Mouse (Mus musculus): ENCODE measurements around the gene Gmpr. TPM values are rescaled to one million over a fixed set of nuclear protein-coding genes. Genes with fewer than 3 reads are reported as not detected.

The Gmpr gene
- polyA plus RNA-seq, 1 experiment from 2014 or later = 75.5 TPM

- peak; percentile 94 for TF ChIP-seq EP300 (IDR thresholded peaks at IDR 0.05; ENCODE audit: low read depth)
- TF ChIP-seq CTCF (IDR thresholded peaks at IDR 0.05; ENCODE audit: low read depth) = no peak
- ATAC-seq (peak; percentile 98), DNase-seq (peak; percentile 76)
- Histone ChIP-seq H3K27me3 (ENCODE audit: insufficient read depth, low read length) (no peaks in the 10 kb centered on the region), H3K27ac (ENCODE audit: low read depth) (peak overlapping the region; percentile 91), H3K36me3 (replicated peaks; ENCODE audit: insufficient read depth, low read length) (peaks cover 41% of the 10 kb centered on the region), H3K9ac (replicated peaks) (peak overlapping the region; percentile 38; the same call in 1 of the 2 replicates), H3K4me1 (ENCODE audit: insufficient read depth) (peaks cover 42% of the 10 kb centered on the region), H3K9me3 (ENCODE audit: low read length) (no peaks in the 10 kb centered on the region), H3K4me2 (ENCODE audit: low read depth, low read length) (peak overlapping the region; percentile 49), H3K4me3 (ENCODE audit: low read depth, low read length) (no peak overlapping the region)
- 47% methylated on average over 11 of the region's 11 CpGs for WGBS (ENCODE audit: insufficient replicate concordance)
These were observed 20.2 kb downstream of the Gmpr start for GRCm38 (mm10) chr13:45527232-45527964.

GRCm38 (mm10) chr13:45528787-45529186 lies 21.5 kb downstream of the Gmpr start:
- ATAC-seq (no peak), DNase-seq (no peak)
- Histone ChIP-seq H3K9ac (replicated peaks) (no peak overlapping the region), H3K27ac (ENCODE audit: low read depth) (no peak overlapping the region), H3K36me3 (replicated peaks; ENCODE audit: insufficient read depth, low read length) (peaks cover 38% of the 10 kb centered on the region), H3K4me2 (ENCODE audit: low read depth, low read length) (no peak overlapping the region), H3K4me1 (ENCODE audit: insufficient read depth) (peaks cover 42% of the 10 kb centered on the region), H3K4me3 (ENCODE audit: low read depth, low read length) (no peak overlapping the region), H3K9me3 (ENCODE audit: low read length) (no peaks in the 10 kb centered on the region), H3K27me3 (ENCODE audit: insufficient read depth, low read length) (no peaks in the 10 kb centered on the region)
- WGBS (ENCODE audit: insufficient replicate concordance) = 81% methylated on average over 4 of the region's 4 CpGs
- TF ChIP-seq EP300 (IDR thresholded peaks at IDR 0.05; ENCODE audit: low read depth) (no peak), CTCF (IDR thresholded peaks at IDR 0.05; ENCODE audit: low read depth) (no peak)

- 36% methylated on average over 6 of the region's 6 CpGs for WGBS (ENCODE audit: insufficient replicate concordance)
- no peaks in the 10 kb centered on the region for H3K9me3 ChIP-seq (ENCODE audit: low read length)
- ATAC-seq = no peak
- H3K27me3 ChIP-seq (ENCODE audit: insufficient read depth, low read length) = no peaks in the 10 kb centered on the region
- no peak overlapping the region for H3K27ac ChIP-seq (ENCODE audit: low read depth)
- peaks cover 45% of the 10 kb centered on the region for H3K36me3 ChIP-seq (replicated peaks; ENCODE audit: insufficient read depth, low read length)
- TF ChIP-seq CTCF (IDR thresholded peaks at IDR 0.05; ENCODE audit: low read depth) = no peak
- no peak for TF ChIP-seq EP300 (IDR thresholded peaks at IDR 0.05; ENCODE audit: low read depth)
- H3K4me3 ChIP-seq (ENCODE audit: low read depth, low read length) = no peak overlapping the region
- no peak overlapping the region; the same call in 1 of the 2 replicates for H3K9ac ChIP-seq (replicated peaks)
- peaks cover 34% of the 10 kb centered on the region for H3K4me1 ChIP-seq (ENCODE audit: insufficient read depth)
- no peak overlapping the region for H3K4me2 ChIP-seq (ENCODE audit: low read depth, low read length)
- no peak for DNase-seq
These were observed 23.5 kb downstream of the Gmpr start for GRCm38 (mm10) chr13:45530754-45531153.

GRCm38 (mm10) chr13:45535731-45536453 lies 28.6 kb downstream of the Gmpr start:
- no peak for ATAC-seq
- Histone ChIP-seq H3K27ac (ENCODE audit: low read depth) (no peak overlapping the region), H3K9me3 (ENCODE audit: low read length) (no peaks in the 10 kb centered on the region), H3K4me1 (ENCODE audit: insufficient read depth) (peaks cover 13% of the 10 kb centered on the region), H3K4me2 (ENCODE audit: low read depth, low read length) (no peak overlapping the region), H3K4me3 (ENCODE audit: low read depth, low read length) (no peak overlapping the region), H3K36me3 (replicated peaks; ENCODE audit: insufficient read depth, low read length) (peaks cover 26% of the 10 kb centered on the region), H3K9ac (replicated peaks) (no peak overlapping the region), H3K27me3 (ENCODE audit: insufficient read depth, low read length) (no peaks in the 10 kb centered on the region)
- 91% methylated on average over 9 of the region's 9 CpGs for WGBS (ENCODE audit: insufficient replicate concordance)
- no peak for TF ChIP-seq EP300 (IDR thresholded peaks at IDR 0.05; ENCODE audit: low read depth)
- no peak for TF ChIP-seq CTCF (IDR thresholded peaks at IDR 0.05; ENCODE audit: low read depth)
- no peak for DNase-seq

- DNase-seq = no peak
- Histone ChIP-seq H3K9ac (replicated peaks) (no peak overlapping the region), H3K27ac (ENCODE audit: low read depth) (no peak overlapping the region), H3K4me3 (ENCODE audit: low read depth, low read length) (no peak overlapping the region), H3K27me3 (ENCODE audit: insufficient read depth, low read length) (no peaks in the 10 kb centered on the region), H3K9me3 (ENCODE audit: low read length) (no peaks in the 10 kb centered on the region), H3K4me2 (ENCODE audit: low read depth, low read length) (no peak overlapping the region), H3K4me1 (ENCODE audit: insufficient read depth) (peaks cover 8% of the 10 kb centered on the region), H3K36me3 (replicated peaks; ENCODE audit: insufficient read depth, low read length) (peaks cover 23% of the 10 kb centered on the region)
- 65% methylated on average over 9 of the region's 9 CpGs for WGBS (ENCODE audit: insufficient replicate concordance)
- TF ChIP-seq CTCF (IDR thresholded peaks at IDR 0.05; ENCODE audit: low read depth) (no peak), EP300 (IDR thresholded peaks at IDR 0.05; ENCODE audit: low read depth) (no peak)
- no peak for ATAC-seq
These were observed 29.9 kb downstream of the Gmpr start for GRCm38 (mm10) chr13:45537110-45537509.

GRCm38 (mm10) chr13:45538091-45538490 lies 30.8 kb downstream of the Gmpr start:
- Histone ChIP-seq H3K4me2 (ENCODE audit: low read depth, low read length) (no peak overlapping the region), H3K36me3 (replicated peaks; ENCODE audit: insufficient read depth, low read length) (peaks cover 25% of the 10 kb centered on the region), H3K4me3 (ENCODE audit: low read depth, low read length) (no peak overlapping the region), H3K4me1 (ENCODE audit: insufficient read depth) (peaks cover 5% of the 10 kb centered on the region; the same call in 1 of the 2 replicates), H3K9me3 (ENCODE audit: low read length) (no peaks in the 10 kb centered on the region), H3K9ac (replicated peaks) (no peak overlapping the region), H3K27ac (ENCODE audit: low read depth) (no peak overlapping the region), H3K27me3 (ENCODE audit: insufficient read depth, low read length) (no peaks in the 10 kb centered on the region)
- ATAC-seq = no peak
- 80% methylated on average over 9 of the region's 9 CpGs for WGBS (ENCODE audit: insufficient replicate concordance)
- DNase-seq = no peak
- TF ChIP-seq CTCF (IDR thresholded peaks at IDR 0.05; ENCODE audit: low read depth) = no peak
- no peak for TF ChIP-seq EP300 (IDR thresholded peaks at IDR 0.05; ENCODE audit: low read depth)
